Mouse (Mus musculus) brain, embryonic 14.5 days (tissue): ENCODE measurements at regions not wholly inside any gene's neighbourhood (a gene's known extent, or its start where the extent isn't known, plus 50 kb on each side); places are given as distances from the start of the nearest gene placed in this dataset.

Experiments
- DNase-seq: peaks from one replicate; pipeline ENCODE4 v3.0.0-alpha.2; 2011; ENCODE audit warnings: low read depth
- CTCF ChIP-seq: fragments of 200-500 bp; IDR thresholded peaks from 2 replicates; pipeline ENCODE4 v1.5.1; 2012; ENCODE audit warnings: inconsistent platforms, mild to moderate bottlenecking, moderate library complexity, borderline replicate concordance; ENCODE audit not compliant: insufficient read depth, insufficient read length; ENCODE audit errors: extremely low read depth
- POLR2A ChIP-seq: fragments of 200-500 bp; IDR thresholded peaks from 2 replicates; pipeline ENCODE4 v1.6.1; 2012; ENCODE audit warnings: mild to moderate bottlenecking, inconsistent platforms, borderline replicate concordance; ENCODE audit not compliant: poor library complexity, insufficient read depth, insufficient read length, severe bottlenecking; ENCODE audit errors: extremely low read depth

DNA sequence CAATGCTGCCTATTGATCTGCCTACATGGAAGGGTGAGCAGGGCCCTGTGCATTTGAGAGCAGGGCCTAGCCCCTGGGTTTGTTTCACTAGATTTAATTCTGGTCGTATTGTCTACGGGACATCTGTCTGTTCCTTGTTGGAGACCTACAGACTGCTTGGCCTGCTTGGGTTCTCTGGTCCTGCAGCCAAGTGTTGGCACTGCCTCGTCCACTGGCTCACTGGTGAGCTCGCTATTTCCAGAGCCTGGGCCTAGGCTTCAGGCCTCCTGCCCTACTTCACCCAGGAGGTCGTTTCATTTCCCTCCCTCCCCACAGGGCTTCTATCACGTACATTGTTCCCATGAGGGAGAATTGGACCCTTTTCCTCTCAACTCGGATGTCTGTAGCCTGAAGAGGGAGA lies 62.2 kb upstream of the Blcap start:
- no peak for DNase-seq
- no peak for TF ChIP-seq POLR2A
- TF ChIP-seq CTCF: no peak

DNA sequence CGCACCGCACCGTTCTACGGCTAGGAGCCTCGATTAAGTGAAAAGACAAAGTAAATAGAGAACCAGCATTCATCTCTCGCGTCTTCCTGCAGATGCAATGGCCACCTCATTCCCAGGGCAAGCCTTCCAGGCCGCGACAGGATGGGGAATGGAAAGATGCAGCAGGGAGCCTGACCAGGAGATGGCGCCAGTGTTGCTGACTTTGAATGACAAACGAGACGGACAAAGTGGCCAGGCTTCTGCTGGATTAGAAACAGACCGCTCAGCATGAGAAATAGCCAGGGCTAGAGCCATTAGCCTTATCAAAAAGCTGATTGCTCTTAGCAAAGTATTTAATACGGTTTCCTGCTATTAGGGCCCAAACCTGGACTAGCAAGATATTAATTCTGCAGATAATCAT lies 64.6 kb upstream of the Blcap start:
- TF ChIP-seq CTCF: peak; percentile 99
- no peak for TF ChIP-seq POLR2A
- peak; percentile 94 for DNase-seq

GRCm38 (mm10) chr2:157640873-157641272 lies 69.8 kb upstream of the Blcap start:
- TF ChIP-seq CTCF: no peak
- TF ChIP-seq POLR2A: no peak
- no peak for DNase-seq

DNA sequence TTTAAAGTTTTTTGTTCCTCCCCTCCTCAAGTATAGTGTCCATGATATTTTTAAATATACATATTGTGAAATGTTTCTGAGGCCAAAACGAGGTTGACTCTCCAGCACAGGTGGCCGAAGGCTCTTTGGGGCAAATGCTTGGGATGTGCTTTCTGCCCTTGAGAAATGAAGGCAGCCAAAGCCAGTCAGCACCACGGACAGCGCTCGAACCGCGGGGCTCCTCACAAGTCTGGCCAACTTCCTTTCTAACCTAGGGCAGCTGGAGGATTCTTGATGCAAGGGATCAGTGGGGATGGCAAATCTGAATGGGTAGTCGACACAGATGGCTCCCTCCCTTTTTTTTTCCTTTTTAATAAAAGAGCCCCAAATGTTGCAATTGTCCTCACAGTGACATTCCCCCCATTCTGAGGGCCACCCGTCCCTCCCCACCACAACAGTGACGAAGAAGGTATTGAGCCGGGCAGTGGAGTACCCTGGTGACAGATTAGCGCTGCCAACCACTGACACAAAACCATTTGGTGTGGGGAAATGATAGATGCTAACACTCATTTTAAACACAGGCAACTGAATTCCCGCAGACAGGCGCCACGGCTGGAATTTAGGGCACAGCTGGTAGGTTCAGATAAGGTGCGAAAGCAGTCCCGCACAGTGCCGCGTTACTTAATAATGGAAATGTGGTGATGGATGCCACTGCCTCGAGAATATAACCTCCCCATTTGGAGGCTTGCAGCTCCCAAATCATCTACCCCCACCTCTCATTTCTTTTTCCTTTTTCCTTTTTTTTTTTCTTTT lies 73.4 kb upstream of the Ctnnbl1 start:
- TF ChIP-seq POLR2A: no peak
- no peak for TF ChIP-seq CTCF
- DNase-seq: peak; percentile 66

DNA sequence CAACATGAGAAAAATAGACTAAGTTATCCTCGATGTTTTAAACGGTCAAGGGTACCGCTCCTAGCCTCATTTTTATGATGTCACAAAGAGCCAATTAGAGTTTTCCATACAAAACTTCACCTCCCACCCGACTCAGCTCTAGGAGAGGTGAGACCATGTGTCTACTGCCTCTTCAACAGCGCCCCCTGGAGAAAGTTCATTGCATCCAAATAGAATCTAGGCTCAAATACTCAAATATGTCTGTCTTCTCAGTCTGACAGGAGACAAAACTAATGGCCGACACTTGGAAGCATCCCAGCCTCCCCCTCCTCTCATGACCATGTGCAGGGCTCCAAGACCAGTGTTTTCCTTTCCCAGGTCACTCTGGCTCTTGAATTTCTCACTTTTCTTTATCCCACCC lies 72.7 kb upstream of the Ctnnbl1 start:
- TF ChIP-seq CTCF: peak; percentile 6; the same call in 1 of the 2 replicates
- no peak for TF ChIP-seq POLR2A
- peak; percentile 38 for DNase-seq

- DNase-seq: no peak
Observed at GRCm38 (mm10) chr2:157670191-157670590, 67.0 kb upstream of the Ctnnbl1 start.

GRCm38 (mm10) chr2:157674906-157675305 lies 62.3 kb upstream of the Ctnnbl1 start:
- DNase-seq: no peak

More at GRCm38 (mm10) chr2:157670191-157670590, 67.0 kb upstream of the Ctnnbl1 start:
- TF ChIP-seq POLR2A (no peak), CTCF (no peak)

GRCm38 (mm10) chr2:157676396-157677176 lies 60.6 kb upstream of the Ctnnbl1 start:
- TF ChIP-seq POLR2A (no peak), CTCF (no peak)

More at GRCm38 (mm10) chr2:157674906-157675305, 62.3 kb upstream of the Ctnnbl1 start:
- no peak for TF ChIP-seq CTCF
- no peak for TF ChIP-seq POLR2A

GRCm38 (mm10) chr2:157677262-157677661 lies 59.9 kb upstream of the Ctnnbl1 start:
- TF ChIP-seq POLR2A: no peak
- TF ChIP-seq CTCF: no peak
- no peak for DNase-seq

More at GRCm38 (mm10) chr2:157676396-157677176, 60.6 kb upstream of the Ctnnbl1 start:
- no peak for DNase-seq

DNA sequence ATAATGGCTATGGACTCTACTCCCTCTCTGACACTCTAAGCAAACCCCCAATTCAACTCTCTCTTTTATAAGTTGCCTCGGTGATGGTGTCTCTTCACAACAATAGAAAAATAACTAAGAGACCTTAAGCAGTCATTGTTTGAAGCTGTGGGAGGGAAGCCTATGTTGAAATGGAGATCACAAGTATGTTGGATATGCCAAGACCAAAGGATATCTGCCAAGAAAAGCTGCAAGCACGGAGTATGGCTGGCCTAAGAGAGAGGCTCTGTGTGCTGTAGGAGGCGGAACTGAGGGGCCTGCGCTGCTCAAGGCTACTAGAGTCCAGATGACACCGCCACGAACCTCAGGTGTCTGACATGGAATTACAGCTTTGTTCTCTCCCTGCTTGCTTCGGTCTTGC lies 55.3 kb upstream of the Ctnnbl1 start:
- no peak for DNase-seq
- TF ChIP-seq CTCF (no peak), POLR2A (no peak)
